Mouse (Mus musculus) forebrain, embryonic 14.5 days (tissue): ENCODE data around the gene Tlk1. TPM values are rescaled to one million over a fixed set of nuclear protein-coding genes. Genes with fewer than 3 reads are reported as not detected.

ENCODE experiments used
- ATAC-seq: fragments of 200-750 bp; cut with Nextera tagmentation; 2 replicates; pipeline ENCODE4 v1.8.0; 2017; ENCODE audit warnings: mild to moderate bottlenecking, moderate library complexity
- DNase-seq: peaks from one replicate; pipeline ENCODE4 v3.0.0-alpha.2; 2015; ENCODE audit warnings: low spot score
- H3K27ac ChIP-seq: fragments of 300-500 bp; sonication (generic); 2 replicates; pipeline ENCODE4 v1.5.1; 2014; ENCODE audit warnings: low read depth, mild to moderate bottlenecking, control low read depth, low read length, moderate library complexity
- H3K27me3 ChIP-seq: fragments of 300-500 bp; sonication (generic); replicated peaks from 2 replicates; pipeline ENCODE4 v1.6.1; 2014; ENCODE audit warnings: low read length, control low read depth, mixed read lengths; ENCODE audit not compliant: control insufficient read depth, insufficient read depth
- H3K36me3 ChIP-seq: fragments of 300-500 bp; sonication (generic); 2 replicates; pipeline ENCODE4 v1.6.1; 2014; ENCODE audit warnings: low read length, control low read depth; ENCODE audit not compliant: control insufficient read depth, insufficient read depth
- H3K4me1 ChIP-seq: fragments of 300-500 bp; sonication (generic); 2 replicates; pipeline ENCODE4 v1.6.1; 2014; ENCODE audit warnings: antibody characterized with exemption, low read length, control low read depth; ENCODE audit not compliant: control insufficient read depth, insufficient read depth
- H3K4me2 ChIP-seq: fragments of 300-500 bp; sonication (generic); 2 replicates; pipeline ENCODE4 v1.6.1; 2014; ENCODE audit warnings: mild to moderate bottlenecking, control low read depth, low read length
- H3K4me3 ChIP-seq: fragments of 300-500 bp; sonication (generic); 2 replicates; pipeline ENCODE4 v1.5.1; 2014; ENCODE audit warnings: low read depth, low read length, control low read depth
- H3K9ac ChIP-seq: fragments of 300-500 bp; sonication (generic); 2 replicates; pipeline ENCODE4 v1.6.1; 2014; ENCODE audit warnings: mild to moderate bottlenecking, low read length, control low read depth, moderate library complexity
- H3K9me3 ChIP-seq: fragments of 300-500 bp; sonication (generic); replicated peaks from 2 replicates; pipeline ENCODE4 v1.6.1; 2016; ENCODE audit warnings: low read length, control low read depth, mixed read lengths; ENCODE audit not compliant: control insufficient read depth
- WGBS: fragments of 180-500 bp; shearing (Covaris S2); extraction: QIAGEN DNeasy Blood & Tissue Kit; methylation state at CpG from one replicate; pipeline ENCODE4 v1.1.7; 2014; 5-methylcytosine and 5-hydroxymethylcytosine counted together
- polyA plus RNA-seq: library from polyadenylated mRNA; unstranded; fragments of >200 nt; fragmentation: Nextera tagmentation; extraction: Ambion mirVana; gene quantifications from 2 replicates; pipeline ENCODE4 v1.2.1, GENCODE M21; 2014

Gene Tlk1
- polyA plus RNA-seq: 23.5 TPM in 2 replicates

DNA sequence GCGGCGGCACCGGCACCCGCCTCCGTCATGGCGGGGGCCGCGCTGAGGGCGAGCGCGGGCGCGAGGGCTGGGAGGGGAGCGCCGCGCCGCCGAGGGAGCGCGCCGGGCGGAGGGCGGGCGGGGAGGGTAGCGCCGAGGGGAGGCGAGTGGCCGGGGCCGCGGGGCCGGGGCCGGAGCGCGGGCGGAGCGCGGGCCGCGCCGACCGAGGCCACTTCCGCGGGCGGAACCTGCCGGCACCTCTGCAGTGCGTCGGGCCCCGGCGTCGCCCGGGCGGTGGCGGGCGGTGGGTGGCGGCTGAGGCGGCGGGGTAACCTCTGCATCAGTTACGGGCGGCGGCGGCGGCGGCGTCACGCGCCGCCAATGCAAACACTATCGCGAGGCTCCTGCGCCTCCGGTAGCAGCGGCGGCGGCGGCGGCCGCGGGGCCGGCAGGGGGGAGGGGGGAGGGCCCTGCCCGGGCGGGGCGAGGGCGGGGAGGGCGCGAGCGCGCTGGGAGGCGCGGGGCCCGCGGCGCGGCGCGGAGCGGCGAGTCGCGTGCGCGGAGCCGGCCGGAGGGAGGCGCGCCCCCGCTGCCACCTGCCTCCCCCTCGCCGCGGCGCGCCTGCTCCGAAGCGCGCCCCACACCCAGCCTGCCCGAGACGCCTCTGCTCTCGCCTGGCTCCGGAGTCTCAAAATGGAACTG lies at the start of gene Tlk1:
Tlk1 (minus strand) TSS at position 358 of the 681 bp plus-strand sequence.
- Histone ChIP-seq H3K4me1 (peaks cover 6% of the 10 kb centered on the region), H3K4me2 (peak within 1 kb of the TSS; percentile 56), H3K27ac (peak within 1 kb of the TSS; percentile 99), H3K9me3 (no peaks in the 10 kb centered on the region), H3K36me3 (no peaks in the 10 kb centered on the region), H3K27me3 (no peaks in the 10 kb centered on the region), H3K9ac (peak within 1 kb of the TSS; percentile 96), H3K4me3 (peak within 1 kb of the TSS; percentile 89)
- ATAC-seq (peak; percentile 89), DNase-seq (peak; percentile 92)
- WGBS: 0% methylated on average over 55 of the region's 118 CpGs

DNA sequence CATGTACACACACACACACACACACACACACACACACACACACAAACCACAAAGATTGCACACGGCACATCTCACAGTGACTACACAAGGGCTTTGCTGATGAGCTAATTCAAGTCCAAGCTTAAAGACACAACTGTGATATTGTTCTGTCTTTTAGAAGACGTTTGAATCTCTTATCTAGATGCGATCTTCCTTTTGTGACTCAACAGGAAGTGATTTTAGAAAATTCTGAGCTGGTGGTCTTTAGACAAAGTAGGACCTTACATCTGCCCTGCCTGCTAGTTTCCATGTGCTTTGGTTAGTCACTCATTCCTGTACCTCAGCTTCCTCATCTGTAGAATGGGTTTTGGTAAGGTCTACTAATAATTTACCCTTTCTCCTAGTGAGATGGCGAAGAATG lies 49.6 kb upstream of the Tlk1 start:
- Histone ChIP-seq H3K4me3 (no peak overlapping the region), H3K27ac (no peak overlapping the region), H3K9ac (no peak overlapping the region), H3K36me3 (no peaks in the 10 kb centered on the region), H3K9me3 (no peaks in the 10 kb centered on the region), H3K27me3 (no peaks in the 10 kb centered on the region), H3K4me2 (no peak overlapping the region), H3K4me1 (no peaks in the 10 kb centered on the region)
- DNase-seq (no peak), ATAC-seq (no peak)
- WGBS: 91% methylated on average over 4 of the region's 4 CpGs

DNA sequence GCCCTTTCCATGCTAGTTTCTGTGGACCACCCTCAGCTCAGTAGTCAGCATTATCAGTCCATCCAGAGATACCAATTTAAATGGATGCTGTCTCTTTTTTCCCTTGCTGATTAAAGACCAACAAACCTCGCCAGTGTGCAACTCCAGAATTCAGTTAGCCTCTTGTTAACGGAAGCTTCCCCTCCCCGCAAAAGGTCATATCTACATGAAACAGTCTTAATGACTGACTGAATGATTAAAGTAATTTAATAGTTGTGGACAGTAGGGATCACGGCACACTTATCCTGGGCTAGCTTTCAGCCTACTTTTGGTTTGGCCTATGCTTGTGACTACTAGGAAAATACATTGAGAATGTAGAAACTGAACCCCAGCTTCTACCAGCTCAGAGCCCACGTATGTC lies 47.6 kb upstream of the Tlk1 start:
- Histone ChIP-seq H3K27me3 (no peaks in the 10 kb centered on the region), H3K4me1 (no peaks in the 10 kb centered on the region), H3K9ac (no peak overlapping the region), H3K27ac (no peak overlapping the region), H3K4me2 (no peak overlapping the region), H3K4me3 (no peak overlapping the region), H3K9me3 (no peaks in the 10 kb centered on the region), H3K36me3 (no peaks in the 10 kb centered on the region)
- DNase-seq: no peak
- ATAC-seq: no peak
- WGBS: 85% methylated on average over 5 of the region's 5 CpGs

DNA sequence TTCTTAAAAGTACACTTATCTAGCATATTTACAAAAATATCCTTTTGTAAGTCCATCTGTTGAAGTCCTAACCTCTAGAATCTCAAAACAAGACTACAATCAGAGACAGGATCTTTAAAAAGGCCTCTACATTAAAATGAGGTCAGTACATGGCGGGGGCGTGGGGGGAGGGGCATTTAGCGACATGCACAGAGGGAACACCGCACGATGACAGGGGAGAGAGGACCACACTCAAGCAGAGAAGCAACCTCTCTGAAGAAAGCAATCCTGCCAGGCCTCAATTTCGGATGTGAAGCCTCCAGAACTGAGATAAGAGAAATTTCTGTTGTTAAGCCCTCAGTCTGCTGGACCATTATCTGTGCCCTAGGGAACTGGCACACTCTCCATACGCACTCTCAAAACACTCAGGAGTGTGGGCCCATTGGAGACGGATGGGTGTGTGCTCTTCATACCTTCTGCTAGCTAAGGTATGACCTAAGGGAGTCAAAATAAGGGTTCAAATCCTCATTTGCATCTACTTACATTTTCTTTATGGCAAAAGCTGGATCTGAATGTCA lies 46.0 kb upstream of the Tlk1 start:
- H3K4me3 ChIP-seq: no peak overlapping the region

DNA sequence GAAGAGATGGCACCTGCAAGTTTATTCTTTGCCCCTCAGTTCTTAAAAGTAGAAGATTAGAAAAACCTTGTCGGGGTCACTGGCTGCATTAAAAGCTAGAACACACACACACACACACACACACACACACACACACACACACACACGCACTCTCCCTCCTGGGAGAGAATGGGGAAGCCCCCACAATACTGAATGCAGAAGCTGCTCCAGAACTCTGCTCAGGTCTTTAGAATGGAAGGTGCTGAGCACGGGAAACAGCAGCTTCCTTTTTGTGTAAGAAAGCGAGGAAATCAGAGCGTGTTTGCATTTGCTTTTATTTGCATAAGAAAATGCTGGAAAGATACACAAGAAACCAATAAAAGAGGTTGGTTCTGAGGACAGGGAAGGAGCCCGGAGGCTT lies 45.3 kb upstream of the Tlk1 start:
- 48% methylated on average over 6 of the region's 6 CpGs for WGBS
- no peak overlapping the region for H3K4me2 ChIP-seq
- H3K9me3 ChIP-seq: no peaks in the 10 kb centered on the region
- H3K36me3 ChIP-seq: no peaks in the 10 kb centered on the region
- H3K4me1 ChIP-seq: no peaks in the 10 kb centered on the region
- no peak for DNase-seq
- H3K27me3 ChIP-seq: no peaks in the 10 kb centered on the region
- H3K9ac ChIP-seq: no peak overlapping the region
- no peak for ATAC-seq
- no peak overlapping the region for H3K4me3 ChIP-seq
- H3K27ac ChIP-seq: no peak overlapping the region

More for the DNA sequence above, 46.0 kb upstream of the Tlk1 start:
- no peak overlapping the region for H3K4me2 ChIP-seq
- DNase-seq (no peak), ATAC-seq (no peak)
- H3K4me1 ChIP-seq: no peaks in the 10 kb centered on the region
- H3K27me3 ChIP-seq: no peaks in the 10 kb centered on the region
- H3K9me3 ChIP-seq: no peaks in the 10 kb centered on the region
- no peak overlapping the region for H3K27ac ChIP-seq
- 56% methylated on average over 8 of the region's 8 CpGs for WGBS
- H3K36me3 ChIP-seq: no peaks in the 10 kb centered on the region
- no peak overlapping the region for H3K9ac ChIP-seq

DNA sequence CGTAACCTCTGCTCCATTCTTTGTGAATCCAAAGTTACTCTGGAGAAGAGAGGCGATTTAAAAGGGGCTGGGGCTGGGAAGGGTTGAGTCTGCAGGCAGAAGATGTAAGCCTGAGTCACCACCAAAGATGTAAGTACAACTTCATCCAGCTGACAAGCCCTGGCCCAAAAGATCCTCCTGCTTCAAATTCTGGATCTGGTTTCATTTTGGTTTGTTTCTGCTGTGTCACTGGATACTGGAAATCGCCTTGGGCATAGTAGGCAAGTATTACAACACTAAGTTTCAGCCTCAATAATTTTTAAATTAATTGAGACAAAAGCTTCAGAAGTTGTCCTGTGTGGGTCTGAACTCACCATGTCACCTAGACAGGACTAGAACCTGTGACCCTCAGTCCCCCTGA lies 43.6 kb upstream of the Tlk1 start:
- H3K9ac ChIP-seq: no peak overlapping the region
- DNase-seq (no peak), ATAC-seq (no peak)
- no peaks in the 10 kb centered on the region for H3K27me3 ChIP-seq
- H3K27ac ChIP-seq: no peak overlapping the region
- no peaks in the 10 kb centered on the region for H3K4me1 ChIP-seq
- H3K9me3 ChIP-seq: no peaks in the 10 kb centered on the region
- H3K36me3 ChIP-seq: no peaks in the 10 kb centered on the region
- no peak overlapping the region for H3K4me3 ChIP-seq
- WGBS: 91% methylated on average over 3 of the region's 3 CpGs
- H3K4me2 ChIP-seq: no peak overlapping the region

DNA sequence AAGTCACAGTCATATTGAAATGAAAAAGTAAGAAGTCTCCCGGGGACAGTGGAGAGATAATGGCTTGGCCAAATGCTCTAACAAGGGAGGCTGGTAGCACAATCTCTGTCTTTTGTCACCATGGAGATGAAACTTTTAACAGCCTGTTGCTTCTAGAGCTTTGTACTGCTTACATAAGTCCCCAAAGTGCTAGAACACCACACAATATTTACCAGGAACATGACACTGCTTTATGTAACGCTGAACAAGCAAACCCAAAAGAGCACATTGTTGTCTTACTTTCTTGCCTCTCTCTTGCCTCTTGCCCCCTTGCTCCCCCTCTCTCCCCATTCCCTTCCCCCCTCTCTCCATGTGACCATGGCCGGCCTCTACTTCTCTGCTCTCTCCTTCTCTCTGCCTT lies 41.7 kb upstream of the Tlk1 start:
- 90% methylated on average over 3 of the region's 3 CpGs for WGBS
- Histone ChIP-seq H3K9ac (no peak overlapping the region), H3K27ac (no peak overlapping the region), H3K9me3 (no peaks in the 10 kb centered on the region), H3K4me3 (no peak overlapping the region), H3K4me1 (no peaks in the 10 kb centered on the region), H3K27me3 (no peaks in the 10 kb centered on the region), H3K4me2 (no peak overlapping the region), H3K36me3 (no peaks in the 10 kb centered on the region)
- ATAC-seq (no peak), DNase-seq (no peak)

DNA sequence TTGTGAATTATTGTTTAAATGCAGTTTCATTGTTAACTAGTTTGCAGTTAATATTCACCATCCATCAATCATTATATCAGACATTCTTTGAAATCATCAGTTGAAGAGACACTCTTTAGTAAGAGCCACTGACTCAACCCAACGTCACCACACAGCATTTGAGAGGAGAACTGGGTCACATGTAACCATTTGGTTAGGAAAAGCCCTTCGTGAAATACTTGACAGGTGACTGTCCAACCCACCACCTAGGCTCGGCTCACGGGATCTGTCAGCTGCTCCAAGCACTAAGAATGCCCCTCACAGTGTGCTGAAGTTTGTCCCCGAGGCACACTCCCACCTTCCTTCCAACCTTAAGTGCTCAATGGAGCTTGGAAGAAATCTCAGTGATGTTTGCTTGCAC lies 37.4 kb upstream of the Tlk1 start:
- no peaks in the 10 kb centered on the region for H3K9me3 ChIP-seq
- no peak overlapping the region for H3K4me2 ChIP-seq
- no peak for DNase-seq
- no peaks in the 10 kb centered on the region for H3K36me3 ChIP-seq
- ATAC-seq: no peak
- no peak overlapping the region for H3K27ac ChIP-seq
- 86% methylated on average over 5 of the region's 5 CpGs for WGBS
- no peaks in the 10 kb centered on the region for H3K27me3 ChIP-seq
- H3K4me1 ChIP-seq: no peaks in the 10 kb centered on the region
- no peak overlapping the region for H3K9ac ChIP-seq
- H3K4me3 ChIP-seq: no peak overlapping the region

DNA sequence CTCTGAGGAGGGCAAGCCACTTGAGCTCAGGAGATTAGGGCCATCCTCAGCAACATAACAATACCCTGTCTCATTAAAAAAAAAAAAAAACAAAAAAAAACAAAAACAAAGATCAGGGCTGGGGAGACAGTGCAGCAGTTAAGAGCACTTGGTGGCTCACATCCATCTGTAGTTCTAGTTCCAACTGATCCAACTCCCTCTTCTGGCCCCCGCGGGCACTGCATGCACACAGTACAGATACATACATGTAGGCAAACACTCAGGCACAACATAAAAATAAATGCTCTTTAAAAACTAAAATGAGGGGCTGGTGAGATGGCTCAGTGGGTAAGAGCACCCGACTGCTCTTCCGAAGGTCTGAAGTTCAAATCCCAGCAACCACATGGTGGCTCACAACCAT lies 34.2 kb upstream of the Tlk1 start:
- Histone ChIP-seq H3K9ac (no peak overlapping the region), H3K4me1 (no peaks in the 10 kb centered on the region), H3K36me3 (no peaks in the 10 kb centered on the region), H3K9me3 (no peaks in the 10 kb centered on the region), H3K27me3 (no peaks in the 10 kb centered on the region), H3K4me3 (no peak overlapping the region), H3K4me2 (no peak overlapping the region), H3K27ac (no peak overlapping the region)
- DNase-seq (no peak), ATAC-seq (no peak)
- 98% methylated on average over 4 of the region's 4 CpGs for whole genome bisulfite sequencing
